Mouse (Mus musculus) hindbrain, embryonic 12.5 days (tissue): Measurements from ENCODE around the gene Prpf38b. TPM values are rescaled to one million over a fixed set of nuclear protein-coding genes. Genes with fewer than 3 reads are reported as not detected.
A peak's percentile ranks its signal among the peaks of the same experiment; 100 is the strongest.
"Not testable (repeated sequence)": the region's sequence is repeated elsewhere in the genome, so short reads cannot be mapped to it uniquely, and the experiment has no call there.

Source experiments
- ATAC-seq: fragments of 200-750 bp; cut with Nextera tagmentation; 2 replicates; pipeline ENCODE4 v1.8.0; 2017; ENCODE audit warnings: moderate TSS enrichment; ENCODE audit not compliant: low FRiP score
- H3K27ac ChIP-seq: fragments of 300-500 bp; sonication (generic); 2 replicates; pipeline ENCODE4 v1.5.1; 2016; ENCODE audit warnings: mild to moderate bottlenecking
- H3K27me3 ChIP-seq: fragments of 300-500 bp; sonication (generic); 2 replicates; pipeline ENCODE4 v1.6.1; 2016; ENCODE audit warnings: mild to moderate bottlenecking
- H3K36me3 ChIP-seq: fragments of 300-500 bp; sonication (generic); 2 replicates; pipeline ENCODE4 v1.6.1; 2016; ENCODE audit warnings: mild to moderate bottlenecking
- H3K4me1 ChIP-seq: fragments of 300-500 bp; sonication (generic); 2 replicates; pipeline ENCODE4 v1.6.1; 2016
- H3K4me2 ChIP-seq: fragments of 300-500 bp; sonication (generic); replicated peaks from 2 replicates; pipeline ENCODE4 v1.6.1; 2016; ENCODE audit warnings: mild to moderate bottlenecking
- H3K4me3 ChIP-seq: fragments of 300-500 bp; sonication (generic); 2 replicates; pipeline ENCODE4 v1.5.1; 2016; ENCODE audit warnings: mild to moderate bottlenecking
- H3K9ac ChIP-seq: fragments of 300-500 bp; sonication (generic); 2 replicates; pipeline ENCODE4 v1.6.1; 2016; ENCODE audit warnings: mild to moderate bottlenecking, moderate library complexity
- H3K9me3 ChIP-seq: fragments of 300-500 bp; sonication (generic); replicated peaks from 2 replicates; pipeline ENCODE4 v1.6.1; 2016; ENCODE audit warnings: mild to moderate bottlenecking
- WGBS: fragments of 180-500 bp; shearing (Covaris S2); methylation state at CpG from one replicate; pipeline ENCODE4 v1.1.7; 2016; 5-methylcytosine and 5-hydroxymethylcytosine counted together
- polyA plus RNA-seq: library from polyadenylated mRNA; unstranded; fragments of >200 nt; fragmentation: Nextera tagmentation; extraction: Ambion mirVana; gene quantifications from 2 replicates; pipeline ENCODE4 v1.2.1, GENCODE M21; 2016

The Prpf38b gene
- polyA plus RNA-seq, 1 experiment from 2014 or later, result 87.6 TPM

GRCm38 (mm10) chr3:108879129-108879528, 32.4 kb downstream of the Prpf38b start:
- H3K27ac ChIP-seq, result no peak overlapping the region
- ATAC-seq, result peak; percentile 22; the same call in 1 of the 2 replicates
- 61% methylated on average over 2 of the region's 2 CpGs for WGBS

GRCm38 (mm10) chr3:108870631-108871030, 40.9 kb downstream of the Prpf38b start:
- no peak for ATAC-seq
- Histone ChIP-seq H3K4me2 (no peak overlapping the region), H3K4me3 (no peak overlapping the region), H3K36me3 (no peaks in the 10 kb centered on the region), H3K9ac (no peak overlapping the region), H3K27me3 (no peaks in the 10 kb centered on the region), H3K4me1 (no peaks in the 10 kb centered on the region), H3K9me3 (no peaks in the 10 kb centered on the region; the same call in 1 of the 2 replicates), H3K27ac (no peak overlapping the region)
- WGBS, result 79% methylated on average over 6 of the region's 6 CpGs

More at GRCm38 (mm10) chr3:108879129-108879528, 32.4 kb downstream of the Prpf38b start:
- no peak overlapping the region for H3K4me3 ChIP-seq
- H3K9me3 ChIP-seq, result no peaks in the 10 kb centered on the region
- no peaks in the 10 kb centered on the region for H3K36me3 ChIP-seq
- H3K4me1 ChIP-seq, result peaks cover 19% of the 10 kb centered on the region
- H3K27me3 ChIP-seq, result no peaks in the 10 kb centered on the region
- no peak overlapping the region for H3K9ac ChIP-seq
- H3K4me2 ChIP-seq, result no peak overlapping the region

- Histone ChIP-seq H3K36me3 (no peaks in the 10 kb centered on the region), H3K27ac (no peak overlapping the region), H3K4me2 (no peak overlapping the region), H3K9ac (no peak overlapping the region), H3K4me1 (no peaks in the 10 kb centered on the region), H3K27me3 (no peaks in the 10 kb centered on the region), H3K9me3 (no peaks in the 10 kb centered on the region; the same call in 1 of the 2 replicates), H3K4me3 (no peak overlapping the region)
- 86% methylated on average over 3 of the region's 3 CpGs for WGBS
- ATAC-seq, result no peak
Measured at GRCm38 (mm10) chr3:108867449-108867848, 44.1 kb downstream of the Prpf38b start.

- no peak overlapping the region for H3K27ac ChIP-seq
- ATAC-seq, result no peak
- H3K4me2 ChIP-seq, result no peak overlapping the region
- H3K4me1 ChIP-seq, result no peaks in the 10 kb centered on the region
- no peaks in the 10 kb centered on the region for H3K27me3 ChIP-seq
- H3K9me3 ChIP-seq, result no peaks in the 10 kb centered on the region; the same call in 1 of the 2 replicates
- no peak overlapping the region for H3K9ac ChIP-seq
- no peak overlapping the region for H3K4me3 ChIP-seq
- H3K36me3 ChIP-seq, result no peaks in the 10 kb centered on the region
- WGBS, result 93% methylated on average over 3 of the region's 3 CpGs
Measured at GRCm38 (mm10) chr3:108865676-108866075, 45.9 kb downstream of the Prpf38b start.

- H3K9ac ChIP-seq, result no peak overlapping the region
Measured at GRCm38 (mm10) chr3:108865129-108865528, 46.4 kb downstream of the Prpf38b start.

GRCm38 (mm10) chr3:108863091-108863490, 48.4 kb downstream of the Prpf38b start:
- Histone ChIP-seq H3K36me3 (no peaks in the 10 kb centered on the region), H3K4me2 (no peak overlapping the region), H3K4me3 (no peak overlapping the region), H3K9me3 (no peaks in the 10 kb centered on the region; the same call in 1 of the 2 replicates), H3K27me3 (no peaks in the 10 kb centered on the region), H3K27ac (no peak overlapping the region), H3K4me1 (peaks cover 5% of the 10 kb centered on the region), H3K9ac (no peak overlapping the region)
- no peak for ATAC-seq
- 92% methylated on average over 10 of the region's 10 CpGs for WGBS

More at GRCm38 (mm10) chr3:108865129-108865528, 46.4 kb downstream of the Prpf38b start:
- H3K4me2 ChIP-seq, result no peak overlapping the region
- H3K27me3 ChIP-seq, result no peaks in the 10 kb centered on the region
- 42% methylated on average over 3 of the region's 3 CpGs for WGBS
- no peak overlapping the region for H3K27ac ChIP-seq
- no peaks in the 10 kb centered on the region; the same call in 1 of the 2 replicates for H3K9me3 ChIP-seq
- H3K36me3 ChIP-seq, result no peaks in the 10 kb centered on the region
- no peak for ATAC-seq
- no peak overlapping the region for H3K4me3 ChIP-seq
- no peaks in the 10 kb centered on the region for H3K4me1 ChIP-seq

GRCm38 (mm10) chr3:108862282-108862681, 49.2 kb downstream of the Prpf38b start:
- H3K4me1 ChIP-seq, H3K27me3 ChIP-seq, H3K36me3 ChIP-seq, H3K4me2 ChIP-seq, ATAC-seq, H3K9ac ChIP-seq, H3K27ac ChIP-seq, H3K9me3 ChIP-seq, H3K4me3 ChIP-seq: not testable (repeated sequence)
- WGBS, result 83% methylated on average over 4 of the region's 4 CpGs

- WGBS, result 77% methylated on average over 2 of the region's 2 CpGs
- no peak for ATAC-seq
- H3K4me3 ChIP-seq, result no peak overlapping the region
- H3K4me1 ChIP-seq, result peaks cover 9% of the 10 kb centered on the region
- no peaks in the 10 kb centered on the region for H3K27me3 ChIP-seq
- H3K4me2 ChIP-seq, result no peak overlapping the region
- H3K27ac ChIP-seq, result no peak overlapping the region
- no peak overlapping the region for H3K9ac ChIP-seq
- H3K9me3 ChIP-seq, result no peaks in the 10 kb centered on the region
- no peaks in the 10 kb centered on the region for H3K36me3 ChIP-seq
Measured at GRCm38 (mm10) chr3:108860786-108861185, 50.7 kb downstream of the Prpf38b start.

GRCm38 (mm10) chr3:108858231-108858770, 53.2 kb downstream of the Prpf38b start:
- no peak overlapping the region for H3K4me3 ChIP-seq
- WGBS, result 38% methylated on average over 7 of the region's 7 CpGs
- no peaks in the 10 kb centered on the region for H3K36me3 ChIP-seq
- H3K9ac ChIP-seq, result no peak overlapping the region
- H3K4me1 ChIP-seq, result peaks cover 15% of the 10 kb centered on the region
- 0 out of 2 replicates have a peak overlapping the region, but pooled peaks have one; percentile 31 for H3K27ac ChIP-seq
- H3K4me2 ChIP-seq, result no peak overlapping the region
- ATAC-seq, result peak; percentile 81
- no peaks in the 10 kb centered on the region for H3K9me3 ChIP-seq
- no peaks in the 10 kb centered on the region for H3K27me3 ChIP-seq

- Histone ChIP-seq H3K27ac (no peak overlapping the region), H3K9ac (no peak overlapping the region), H3K4me2 (no peak overlapping the region), H3K4me1 (peaks cover 15% of the 10 kb centered on the region), H3K4me3 (no peak overlapping the region), H3K9me3 (no peaks in the 10 kb centered on the region), H3K27me3 (no peaks in the 10 kb centered on the region), H3K36me3 (no peaks in the 10 kb centered on the region)
- WGBS, result 72% methylated on average over 1 of the region's 1 CpGs
- peak; percentile 12; the same call in 1 of the 2 replicates for ATAC-seq
Measured at GRCm38 (mm10) chr3:108857714-108858113, 53.8 kb downstream of the Prpf38b start.

GRCm38 (mm10) chr3:108857124-108857470, 54.4 kb downstream of the Prpf38b start:
- H3K4me1 ChIP-seq, result peaks cover 16% of the 10 kb centered on the region
- H3K9me3 ChIP-seq, result no peaks in the 10 kb centered on the region
- WGBS, result 27% methylated on average over 3 of the region's 3 CpGs
- H3K4me2 ChIP-seq, result no peak overlapping the region
- H3K27ac ChIP-seq, result no peak overlapping the region
- ATAC-seq, result no peak
- H3K36me3 ChIP-seq, result no peaks in the 10 kb centered on the region
- no peaks in the 10 kb centered on the region for H3K27me3 ChIP-seq
- no peak overlapping the region for H3K9ac ChIP-seq
- H3K4me3 ChIP-seq, result no peak overlapping the region

GRCm38 (mm10) chr3:108856386-108857123, 55.0 kb downstream of the Prpf38b start:
- no peak for ATAC-seq
- no peak overlapping the region for H3K4me2 ChIP-seq
- H3K4me3 ChIP-seq, result no peak overlapping the region
- no peak overlapping the region for H3K9ac ChIP-seq
- peaks cover 18% of the 10 kb centered on the region for H3K4me1 ChIP-seq
- no peaks in the 10 kb centered on the region for H3K36me3 ChIP-seq
- H3K27me3 ChIP-seq, result no peaks in the 10 kb centered on the region
- no peaks in the 10 kb centered on the region for H3K9me3 ChIP-seq
- no peak overlapping the region for H3K27ac ChIP-seq
- 48% methylated on average over 8 of the region's 8 CpGs for WGBS

GRCm38 (mm10) chr3:108855864-108856263, 55.7 kb downstream of the Prpf38b start:
- Histone ChIP-seq H3K4me2 (no peak overlapping the region), H3K9me3 (no peaks in the 10 kb centered on the region), H3K36me3 (no peaks in the 10 kb centered on the region), H3K27ac (no peak overlapping the region), H3K27me3 (no peaks in the 10 kb centered on the region), H3K4me3 (no peak overlapping the region), H3K9ac (no peak overlapping the region), H3K4me1 (peaks cover 18% of the 10 kb centered on the region)
- no peak for ATAC-seq
- WGBS, result 77% methylated on average over 10 of the region's 10 CpGs
